Mouse (Mus musculus) bone marrow, adult 2 months (tissue): ENCODE results near the gene P4htm. TPM values are rescaled to one million over a fixed set of nuclear protein-coding genes. Genes with fewer than 3 reads are reported as not detected.

Experiments used
- H3K27ac ChIP-seq: fragments of 200-500 bp; 2 replicates; pipeline ENCODE4 v1.5.1; 2012; ENCODE audit warnings: low read depth, mild to moderate bottlenecking, control low read depth, inconsistent platforms, low read length; ENCODE audit not compliant: control insufficient read depth, poor library complexity, insufficient read depth
- H3K4me1 ChIP-seq: fragments of 200-500 bp; 2 replicates; pipeline ENCODE4 v1.6.1; 2011; ENCODE audit warnings: low read length; ENCODE audit not compliant: control insufficient read depth, insufficient read depth
- H3K4me3 ChIP-seq: fragments of 200-500 bp; replicated peaks from 2 replicates; pipeline ENCODE3; 2011; ENCODE audit warnings: mild to moderate bottlenecking, low read depth, low read length, control low read depth; ENCODE audit not compliant: control insufficient read depth
- CTCF ChIP-seq: fragments of 200-500 bp; IDR thresholded peaks from 2 replicates; pipeline ENCODE4 v1.5.1; 2011; ENCODE audit warnings: low read length, control low read depth; ENCODE audit not compliant: control insufficient read depth, insufficient read depth
- POLR2A ChIP-seq: fragments of 200-500 bp; IDR thresholded peaks from 2 replicates; pipeline ENCODE4 v1.6.1; 2011; ENCODE audit warnings: low read depth, mild to moderate bottlenecking, control low read depth, low read length, borderline replicate concordance; ENCODE audit not compliant: control insufficient read depth
- WGBS: fragments of 180-500 bp; shearing (Covaris S2); methylation state at CpG from one replicate; pipeline ENCODE4 v1.1.7; 2018; 5-methylcytosine and 5-hydroxymethylcytosine counted together
- polyA plus RNA-seq: library from polyadenylated mRNA; stranded (reverse); fragments of >200 nt; gene quantifications from 2 replicates; pipeline ENCODE4 v1.2.4, GENCODE M21; 2011; ENCODE audit warnings: low replicate concordance; ENCODE audit not compliant: missing spikeins, insufficient read depth, insufficient read length

Gene P4htm
- polyA plus RNA-seq, 1 experiment, result 1.4 TPM

GRCm38 (mm10) chr9:108591462-108591861 is 6.0 kb downstream of the P4htm start:
- TF ChIP-seq CTCF (no peak), POLR2A (no peak)
- H3K27ac ChIP-seq, result no peak overlapping the region
- WGBS, result 84% methylated on average over 4 of the region's 4 CpGs
- no peak overlapping the region for H3K4me3 ChIP-seq
- no peaks in the 10 kb centered on the region; the same call in 1 of the 2 replicates for H3K4me1 ChIP-seq

GRCm38 (mm10) chr9:108589229-108589628 is 8.2 kb downstream of the P4htm start:
- TF ChIP-seq CTCF (no peak), POLR2A (no peak)
- WGBS, result 60% methylated on average over 5 of the region's 5 CpGs

GRCm38 (mm10) chr9:108587571-108588180 is 9.8 kb downstream of the P4htm start:
- TF ChIP-seq POLR2A (no peak), CTCF (no peak)
- 87% methylated on average over 14 of the region's 14 CpGs for WGBS
- no peak overlapping the region for H3K27ac ChIP-seq

More at GRCm38 (mm10) chr9:108589229-108589628, 8.2 kb downstream of the P4htm start:
- Histone ChIP-seq H3K4me3 (no peak overlapping the region), H3K27ac (no peak overlapping the region), H3K4me1 (no peaks in the 10 kb centered on the region)

GRCm38 (mm10) chr9:108579344-108579690 is 18.1 kb downstream of the P4htm start:
- 75% methylated on average over 5 of the region's 5 CpGs for WGBS
- H3K4me1 ChIP-seq, result peaks cover 2% of the 10 kb centered on the region
- H3K4me3 ChIP-seq, result peak overlapping the region; percentile 82
- no peak overlapping the region for H3K27ac ChIP-seq
- TF ChIP-seq CTCF, result no peak
- no peak for TF ChIP-seq POLR2A

More at GRCm38 (mm10) chr9:108587571-108588180, 9.8 kb downstream of the P4htm start:
- Histone ChIP-seq H3K4me1 (no peaks in the 10 kb centered on the region), H3K4me3 (no peak overlapping the region)

GRCm38 (mm10) chr9:108578545-108579343 is 18.7 kb downstream of the P4htm start, which contains the start of gene Wdr6:
Wdr6 (minus strand) TSS chr9:108578739.
- peak within 1 kb of the TSS; percentile 82 for H3K4me3 ChIP-seq
- TF ChIP-seq POLR2A (peak; percentile 58; the same call in 1 of the 2 replicates), CTCF (no peak)
- peaks cover 2% of the 10 kb centered on the region for H3K4me1 ChIP-seq
- H3K27ac ChIP-seq, result 0 out of 2 replicates have a peak within 1 kb of the TSS, but pooled peaks have one; percentile 46
- WGBS, result 7% methylated on average over 51 of the region's 51 CpGs

- peak overlapping the region; percentile 82 for H3K4me3 ChIP-seq
- TF ChIP-seq CTCF (no peak), POLR2A (no peak)
- H3K4me1 ChIP-seq, result peaks cover 2% of the 10 kb centered on the region
- under 1% methylated on average over 24 of the region's 24 CpGs for WGBS
- H3K27ac ChIP-seq, result 0 out of 2 replicates have a peak overlapping the region, but pooled peaks have one; percentile 46
Measured at GRCm38 (mm10) chr9:108577934-108578544, 19.4 kb downstream of the P4htm start.

GRCm38 (mm10) chr9:108577025-108577424 is 20.4 kb downstream of the P4htm start:
- 60% methylated on average over 6 of the region's 6 CpGs for WGBS
- TF ChIP-seq POLR2A (no peak), CTCF (no peak)
- Histone ChIP-seq H3K4me3 (no peak overlapping the region), H3K27ac (no peak overlapping the region), H3K4me1 (peaks cover 2% of the 10 kb centered on the region)

GRCm38 (mm10) chr9:108575321-108576297 is 21.9 kb downstream of the P4htm start:
- H3K27ac ChIP-seq, result no peak overlapping the region
- WGBS, result 89% methylated on average over 37 of the region's 37 CpGs
- H3K4me3 ChIP-seq, result no peak overlapping the region
- H3K4me1 ChIP-seq, result peaks cover 3% of the 10 kb centered on the region
- TF ChIP-seq CTCF (no peak), POLR2A (no peak)
